Mouse (Mus musculus) bone marrow macrophage, adult 2 months (primary cell): ENCODE measurements around the gene Cib2.

Experiments used
- CTCF ChIP-seq: IDR thresholded peaks from 2 replicates; pipeline ENCODE4 v1.5.1; 2012; ENCODE audit warnings: low read depth, mild to moderate bottlenecking, low read length, moderate library complexity
- POLR2A ChIP-seq: IDR thresholded peaks from 2 replicates; pipeline ENCODE4 v1.6.1; 2012; ENCODE audit warnings: mild to moderate bottlenecking, low read depth, low read length, borderline replicate concordance

- TF ChIP-seq CTCF (no peak), POLR2A (no peak)
These were observed 6.9 kb upstream of the Cib2 start for GRCm38 (mm10) chr9:54566958-54567357.
